Mouse (Mus musculus): Measurements from ENCODE around the gene Rasgrf1.

GRCm38 (mm10) chr9:90068786-90069185, 159.1 kb downstream of the Rasgrf1 start:
- no peak for TF ChIP-seq CTCF (conservative IDR thresholded peaks at IDR 0.05; ENCODE audit: insufficient read depth, insufficient read length, low read depth, low read length)
- TF ChIP-seq POLR2A (IDR thresholded peaks at IDR 0.05; ENCODE audit: low read depth, low read length), result no peak

Measured in kidney, adult 2 months (tissue).